Mouse (Mus musculus) cerebellum, adult 2 months (tissue): ENCODE results near the gene Eipr1. TPM values are rescaled to one million over a fixed set of nuclear protein-coding genes. Genes with fewer than 3 reads are reported as not detected.
A peak's percentile ranks its signal among the peaks of the same experiment; 100 is the strongest.

Experiments
- DNase-seq, 2 experiments: peaks; one replicate each; pipeline ENCODE4 v3.0.0; 2021
- H3K27ac ChIP-seq: fragments of 200-500 bp; 2 replicates; pipeline ENCODE4 v1.5.1; 2012; ENCODE audit warnings: low read length, control low read depth, inconsistent platforms; ENCODE audit not compliant: insufficient read depth
- H3K27me3 ChIP-seq: fragments of 200-500 bp; 2 replicates; pipeline ENCODE4 v1.6.1; 2012; ENCODE audit warnings: inconsistent platforms, mild to moderate bottlenecking, low read length, moderate library complexity; ENCODE audit not compliant: control insufficient read depth, insufficient read depth
- H3K4me1 ChIP-seq: fragments of 200-500 bp; 2 replicates; pipeline ENCODE4 v1.6.1; 2011; ENCODE audit warnings: low read length; ENCODE audit not compliant: control insufficient read depth, insufficient read depth
- H3K4me3 ChIP-seq: fragments of 200-500 bp; replicated peaks from 2 replicates; pipeline ENCODE3; 2011; ENCODE audit warnings: mild to moderate bottlenecking, low read depth, low read length, control low read depth; ENCODE audit not compliant: insufficient read depth
- CTCF ChIP-seq: fragments of 200-500 bp; IDR thresholded peaks from 2 replicates; pipeline ENCODE4 v1.5.1; 2011; ENCODE audit warnings: low read depth, mild to moderate bottlenecking, control low read depth, low read length, moderate library complexity, borderline replicate concordance; ENCODE audit not compliant: insufficient read depth
- POLR2A ChIP-seq: fragments of 200-500 bp; IDR thresholded peaks from 2 replicates; pipeline ENCODE4 v1.6.1; 2011; ENCODE audit warnings: low read length, control low read depth, borderline replicate concordance; ENCODE audit not compliant: insufficient read depth
- WGBS: fragments of 180-500 bp; shearing (Covaris S2); methylation state at CpG from one replicate; pipeline ENCODE4 v1.1.7; 2018; 5-methylcytosine and 5-hydroxymethylcytosine counted together
- polyA plus RNA-seq: library from polyadenylated mRNA; depleted of rRNA; stranded (reverse); fragments of >200 nt; gene quantifications from 2 replicates; pipeline ENCODE4 v1.2.3, GENCODE M21; 2012

Gene Eipr1
- polyA plus RNA-seq, 1 experiment: 40.6 TPM

- no peak overlapping the region for H3K27ac ChIP-seq
- H3K4me3 ChIP-seq: peak overlapping the region; percentile 95
- DNase-seq: no peak
- TF ChIP-seq CTCF (no peak), POLR2A (no peak)
- 97% methylated on average over 5 of the region's 5 CpGs for whole genome bisulfite sequencing
- peaks cover 10% of the 10 kb centered on the region for H3K4me1 ChIP-seq
- H3K27me3 ChIP-seq: no peaks in the 10 kb centered on the region
These were observed 727 bp upstream of the Eipr1 start for GRCm38 (mm10) chr12:28750876-28751275.

- 79% methylated on average over 4 of the region's 4 CpGs for WGBS
- 0 out of 2 replicates have a peak, but pooled peaks cover 3% of the 10 kb centered on the region for H3K4me1 ChIP-seq
These were observed 4.4 kb downstream of the Eipr1 start for GRCm38 (mm10) chr12:28756019-28756418.

GRCm38 (mm10) chr12:28769953-28770352 is 18.4 kb downstream of the Eipr1 start:
- H3K4me1 ChIP-seq: no peaks in the 10 kb centered on the region; the same call in 1 of the 2 replicates
- H3K27ac ChIP-seq: no peak overlapping the region
- H3K4me3 ChIP-seq: no peak overlapping the region
- WGBS: 89% methylated on average over 7 of the region's 7 CpGs
- DNase-seq: no peak
- no peak for TF ChIP-seq POLR2A
- TF ChIP-seq CTCF: no peak
- no peaks in the 10 kb centered on the region for H3K27me3 ChIP-seq

More at GRCm38 (mm10) chr12:28756019-28756418, 4.4 kb downstream of the Eipr1 start:
- H3K27ac ChIP-seq: no peak overlapping the region
- no peak overlapping the region for H3K4me3 ChIP-seq
- DNase-seq: no peak
- H3K27me3 ChIP-seq: no peaks in the 10 kb centered on the region
- TF ChIP-seq CTCF: no peak
- no peak for TF ChIP-seq POLR2A

- TF ChIP-seq POLR2A: no peak
- peak; percentile 58 for TF ChIP-seq CTCF
- no peak for DNase-seq
- Histone ChIP-seq H3K27ac (no peak overlapping the region), H3K4me1 (no peaks in the 10 kb centered on the region; the same call in 1 of the 2 replicates), H3K4me3 (no peak overlapping the region), H3K27me3 (no peaks in the 10 kb centered on the region)
- 79% methylated on average over 3 of the region's 3 CpGs for WGBS
These were observed 22.2 kb downstream of the Eipr1 start for GRCm38 (mm10) chr12:28773815-28774214.

- TF ChIP-seq POLR2A: no peak
- TF ChIP-seq CTCF: no peak
- 42% methylated on average over 8 of the region's 8 CpGs for WGBS
- H3K4me3 ChIP-seq: no peak overlapping the region
- H3K27me3 ChIP-seq: no peaks in the 10 kb centered on the region
- DNase-seq: no peak
- no peaks in the 10 kb centered on the region for H3K4me1 ChIP-seq
- no peak overlapping the region for H3K27ac ChIP-seq
These were observed 23.5 kb downstream of the Eipr1 start for GRCm38 (mm10) chr12:28775120-28775519.

GRCm38 (mm10) chr12:28775627-28776026 is 24.0 kb downstream of the Eipr1 start:
- H3K4me1 ChIP-seq: no peaks in the 10 kb centered on the region
- WGBS: 90% methylated on average over 6 of the region's 6 CpGs
- TF ChIP-seq CTCF (no peak), POLR2A (no peak)

GRCm38 (mm10) chr12:28780180-28780579 is 28.6 kb downstream of the Eipr1 start:
- no peak overlapping the region for H3K4me3 ChIP-seq
- no peak for DNase-seq
- 82% methylated on average over 7 of the region's 7 CpGs for WGBS
- no peak overlapping the region for H3K27ac ChIP-seq
- peaks cover 12% of the 10 kb centered on the region for H3K4me1 ChIP-seq
- no peak for TF ChIP-seq POLR2A
- TF ChIP-seq CTCF: no peak
- H3K27me3 ChIP-seq: no peaks in the 10 kb centered on the region

More at GRCm38 (mm10) chr12:28775627-28776026, 24.0 kb downstream of the Eipr1 start:
- Histone ChIP-seq H3K27ac (no peak overlapping the region), H3K27me3 (no peaks in the 10 kb centered on the region), H3K4me3 (no peak overlapping the region)
- DNase-seq: no peak

GRCm38 (mm10) chr12:28782637-28783036 is 31.0 kb downstream of the Eipr1 start:
- Histone ChIP-seq H3K27me3 (no peaks in the 10 kb centered on the region), H3K4me1 (peaks cover 14% of the 10 kb centered on the region), H3K4me3 (no peak overlapping the region), H3K27ac (no peak overlapping the region)
- TF ChIP-seq POLR2A (no peak), CTCF (no peak)
- WGBS: 93% methylated on average over 3 of the region's 3 CpGs
- no peak for DNase-seq

- TF ChIP-seq POLR2A (no peak), CTCF (0 out of 2 replicates have a peak, but pooled peaks have one; percentile 19)
- H3K27ac ChIP-seq: no peak overlapping the region
- H3K4me1 ChIP-seq: peaks cover 14% of the 10 kb centered on the region
- no peak overlapping the region for H3K4me3 ChIP-seq
- no peaks in the 10 kb centered on the region for H3K27me3 ChIP-seq
- 25% methylated on average over 4 of the region's 4 CpGs for WGBS
- DNase-seq: peak in 1 of 2 experiments; percentile 14
These were observed 32.8 kb downstream of the Eipr1 start for GRCm38 (mm10) chr12:28784355-28784754.
